Mouse (Mus musculus) bone marrow macrophage, adult 2 months (primary cell): ENCODE data around the gene Ttyh3.

Source experiments
- CTCF ChIP-seq: IDR thresholded peaks from 2 replicates; pipeline ENCODE4 v1.5.1; 2012; ENCODE audit warnings: low read depth, mild to moderate bottlenecking, low read length, moderate library complexity
- POLR2A ChIP-seq: IDR thresholded peaks from 2 replicates; pipeline ENCODE4 v1.6.1; 2012; ENCODE audit warnings: mild to moderate bottlenecking, low read depth, low read length, borderline replicate concordance

- TF ChIP-seq POLR2A = no peak
- TF ChIP-seq CTCF = no peak
Observed at GRCm38 (mm10) chr5:140695987-140696386, 47.2 kb upstream of the Ttyh3 start.
